Mouse (Mus musculus) G1E (cell line): ENCODE measurements around the gene Macrod2.

Source experiments
- CTCF ChIP-seq: IDR thresholded peaks from 2 replicates; pipeline ENCODE4 v1.5.1; 2012; ENCODE audit warnings: low read depth, low read length, inconsistent platforms, mixed read lengths
- GATA1 ChIP-seq: IDR thresholded peaks from 2 replicates; pipeline ENCODE4 v1.6.1; 2012; ENCODE audit warnings: borderline replicate concordance, low read length, inconsistent platforms, mixed read lengths

DNA sequence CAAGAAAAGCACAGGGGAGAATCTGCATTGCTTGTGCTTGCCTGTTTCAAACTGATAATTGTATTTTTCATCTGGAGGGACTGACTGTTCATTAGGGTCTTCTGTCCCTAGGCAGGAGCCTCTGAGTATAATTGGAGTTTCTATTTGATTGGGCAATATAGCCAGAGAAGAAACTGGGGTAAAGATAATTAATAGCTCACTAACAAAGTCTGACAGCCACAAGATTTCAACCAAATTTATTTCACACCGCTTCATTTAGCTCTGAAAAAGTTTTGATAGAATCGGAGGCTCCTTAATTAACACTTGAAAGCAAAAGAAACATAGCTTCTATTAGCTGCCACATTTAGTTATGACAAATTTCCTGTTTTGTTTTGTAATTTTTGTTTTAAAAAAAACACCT, 274.0 kb downstream of the Macrod2 start:
- TF ChIP-seq CTCF (no peak), GATA1 (no peak)
